Mouse (Mus musculus): ENCODE measurements around the gene Brinp2. TPM values are rescaled to one million over a fixed set of nuclear protein-coding genes. Genes with fewer than 3 reads are reported as not detected.

Gene Brinp2
- 0.75 and 0.90 TPM in 2 replicates for polyA plus RNA-seq (2015; fragmentation: Nextera tagmentation; extraction: Ambion mirVana)

- no peaks in the 10 kb centered on the region for H3K36me3 ChIP-seq
- H3K27me3 ChIP-seq (replicated peaks) = peaks cover 86% of the 10 kb centered on the region
- under 1% methylated on average over 30 of the region's 30 CpGs for WGBS
Measured at GRCm38 (mm10) chr1:158356051-158356461, at the start of gene Brinp2. Brinp2 (minus strand) TSS chr1:158356326.

DNA sequence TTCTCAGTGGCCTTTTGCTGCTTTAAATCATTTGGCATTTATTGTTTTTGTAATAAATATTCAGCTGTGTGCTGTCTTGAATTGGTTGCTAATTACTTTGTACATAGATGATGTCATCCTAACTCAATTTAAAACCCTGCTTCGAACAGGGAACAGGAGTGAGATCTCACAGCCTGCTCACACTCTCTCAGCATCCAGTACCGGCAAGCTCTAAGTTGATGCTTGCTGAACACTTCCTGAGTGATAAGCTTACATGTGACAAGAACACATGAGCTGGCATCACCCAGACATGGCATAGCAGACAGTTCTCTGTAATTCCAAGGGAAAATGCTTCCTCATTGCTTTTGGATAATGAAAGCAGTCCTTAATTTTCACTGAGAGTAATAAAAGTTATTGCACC lies 44.8 kb upstream of the Brinp2 start:
- Histone ChIP-seq H3K4me3 (no peak overlapping the region), H3K9me3 (no peaks in the 10 kb centered on the region), H3K9ac (no peak overlapping the region), H3K27ac (replicated peaks) (no peak overlapping the region), H3K36me3 (no peaks in the 10 kb centered on the region), H3K4me1 (no peaks in the 10 kb centered on the region), H3K27me3 (replicated peaks) (no peaks in the 10 kb centered on the region), H3K4me2 (no peak overlapping the region)
- 44% methylated on average over 2 of the region's 2 CpGs for WGBS
- ATAC-seq (ENCODE audit: extremely low read depth, insufficient number of reproducible peaks, low FRiP score, low TSS enrichment) = no peak

More at GRCm38 (mm10) chr1:158356051-158356461, at the start of gene Brinp2:
- H3K27ac ChIP-seq (replicated peaks) = no peak within 1 kb of the TSS
- peak within 1 kb of the TSS; percentile 63 for H3K4me3 ChIP-seq
- peak within 1 kb of the TSS; percentile 54 for H3K9ac ChIP-seq
- peak within 1 kb of the TSS; percentile 77 for H3K4me2 ChIP-seq
- peaks cover 10% of the 10 kb centered on the region; the same call in 1 of the 2 replicates for H3K4me1 ChIP-seq
- H3K9me3 ChIP-seq = no peaks in the 10 kb centered on the region
- peak; percentile 70; the same call in 1 of the 2 replicates for ATAC-seq (ENCODE audit: extremely low read depth, insufficient number of reproducible peaks, low FRiP score, low TSS enrichment)

DNA sequence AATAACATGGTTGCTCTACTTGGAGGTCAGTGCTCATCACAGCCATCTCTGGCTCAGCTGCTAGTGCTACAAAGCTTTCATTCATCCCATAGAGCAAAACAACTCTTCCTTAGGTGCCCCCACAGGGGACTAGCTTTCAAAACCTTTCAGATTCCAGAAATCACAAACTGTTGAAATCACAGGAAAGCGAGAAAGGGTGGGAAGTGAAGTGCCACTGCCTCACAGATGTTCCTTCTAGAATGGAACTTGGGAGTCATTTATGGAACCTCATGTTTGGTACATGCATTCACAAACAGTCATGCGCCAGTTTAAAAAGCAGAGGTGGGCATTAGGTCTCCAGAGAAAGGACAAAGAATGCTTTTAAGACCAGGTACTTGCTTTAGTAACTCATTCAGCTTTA lies 40.9 kb upstream of the Brinp2 start:
- Histone ChIP-seq H3K9ac (no peak overlapping the region), H3K36me3 (no peaks in the 10 kb centered on the region), H3K9me3 (no peaks in the 10 kb centered on the region), H3K4me2 (no peak overlapping the region), H3K4me1 (no peaks in the 10 kb centered on the region), H3K27me3 (replicated peaks) (no peaks in the 10 kb centered on the region), H3K27ac (replicated peaks) (no peak overlapping the region), H3K4me3 (no peak overlapping the region)
- WGBS = 72% methylated on average over 2 of the region's 2 CpGs
- no peak for ATAC-seq (ENCODE audit: extremely low read depth, insufficient number of reproducible peaks, low FRiP score, low TSS enrichment)

- H3K36me3 ChIP-seq = no peaks in the 10 kb centered on the region
- H3K27ac ChIP-seq (replicated peaks) = no peak overlapping the region
- no peaks in the 10 kb centered on the region for H3K9me3 ChIP-seq
- H3K4me3 ChIP-seq = no peak overlapping the region
- no peaks in the 10 kb centered on the region for H3K27me3 ChIP-seq (replicated peaks)
- no peak overlapping the region for H3K4me2 ChIP-seq
- H3K9ac ChIP-seq = no peak overlapping the region
- 64% methylated on average over 4 of the region's 4 CpGs for WGBS
- H3K4me1 ChIP-seq = no peaks in the 10 kb centered on the region
- no peak for ATAC-seq (ENCODE audit: extremely low read depth, insufficient number of reproducible peaks, low FRiP score, low TSS enrichment)
Measured at GRCm38 (mm10) chr1:158390693-158391092, 34.6 kb upstream of the Brinp2 start.

DNA sequence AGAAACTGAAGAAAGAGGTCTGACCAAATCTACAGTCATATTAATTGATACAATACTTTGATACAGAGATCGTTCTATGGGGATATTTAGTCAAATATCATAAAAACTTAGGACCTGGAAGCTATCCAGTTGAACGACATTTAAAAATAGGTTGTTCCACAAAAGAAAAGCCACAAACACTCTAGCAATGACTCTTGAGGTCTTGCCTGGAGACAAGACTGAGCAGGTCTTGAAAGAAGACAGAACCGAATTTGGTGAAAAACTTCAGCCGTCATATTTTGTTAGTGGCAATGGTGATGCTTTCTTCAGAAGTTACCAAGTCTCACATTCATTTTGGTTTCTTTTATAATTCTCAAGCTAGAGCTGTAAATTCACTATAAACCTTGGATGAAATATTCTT lies 32.9 kb upstream of the Brinp2 start:
- no peak overlapping the region for H3K4me3 ChIP-seq
- 81% methylated on average over 4 of the region's 4 CpGs for WGBS
- ATAC-seq (ENCODE audit: extremely low read depth, insufficient number of reproducible peaks, low FRiP score, low TSS enrichment) = no peak
- no peaks in the 10 kb centered on the region for H3K36me3 ChIP-seq
- H3K9me3 ChIP-seq = no peaks in the 10 kb centered on the region
- no peak overlapping the region for H3K27ac ChIP-seq (replicated peaks)
- H3K9ac ChIP-seq = no peak overlapping the region
- H3K4me1 ChIP-seq = no peaks in the 10 kb centered on the region
- H3K27me3 ChIP-seq (replicated peaks) = no peaks in the 10 kb centered on the region
- H3K4me2 ChIP-seq = no peak overlapping the region

GRCm38 (mm10) chr1:158386781-158387180 lies 30.7 kb upstream of the Brinp2 start:
- no peaks in the 10 kb centered on the region for H3K9me3 ChIP-seq
- WGBS = 38% methylated on average over 3 of the region's 3 CpGs
- no peak for ATAC-seq (ENCODE audit: extremely low read depth, insufficient number of reproducible peaks, low FRiP score, low TSS enrichment)
- H3K36me3 ChIP-seq = no peaks in the 10 kb centered on the region
- no peaks in the 10 kb centered on the region for H3K4me1 ChIP-seq
- H3K4me2 ChIP-seq = no peak overlapping the region
- H3K27ac ChIP-seq (replicated peaks) = no peak overlapping the region
- no peaks in the 10 kb centered on the region for H3K27me3 ChIP-seq (replicated peaks)
- no peak overlapping the region for H3K9ac ChIP-seq
- no peak overlapping the region for H3K4me3 ChIP-seq

- Histone ChIP-seq H3K27ac (replicated peaks) (no peak overlapping the region), H3K4me1 (no peaks in the 10 kb centered on the region), H3K36me3 (no peaks in the 10 kb centered on the region), H3K4me2 (no peak overlapping the region), H3K9me3 (no peaks in the 10 kb centered on the region), H3K9ac (no peak overlapping the region), H3K27me3 (replicated peaks) (no peaks in the 10 kb centered on the region), H3K4me3 (no peak overlapping the region)
- 78% methylated on average over 2 of the region's 2 CpGs for WGBS
- no peak for ATAC-seq (ENCODE audit: extremely low read depth, insufficient number of reproducible peaks, low FRiP score, low TSS enrichment)
Measured at GRCm38 (mm10) chr1:158385311-158385710, 29.2 kb upstream of the Brinp2 start.

DNA sequence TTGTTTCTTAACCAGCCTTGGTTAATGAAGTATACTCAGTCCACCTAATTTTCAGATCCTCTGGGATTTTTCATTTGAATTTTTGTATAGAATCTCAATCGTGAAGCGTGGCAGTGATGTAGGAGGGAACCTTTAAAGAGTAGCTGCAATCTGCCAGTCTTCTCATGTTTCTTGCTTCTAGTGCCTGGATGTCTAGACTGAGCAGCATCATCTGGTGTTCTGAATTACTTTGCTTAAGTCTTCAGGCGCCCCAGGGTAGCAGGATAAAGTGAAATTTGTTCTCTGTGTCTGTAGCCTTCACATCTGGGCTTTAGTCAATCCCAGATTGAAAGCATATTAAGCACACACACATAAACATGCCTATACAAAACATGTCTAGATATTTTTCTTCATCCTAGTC lies 27.1 kb upstream of the Brinp2 start:
- no peak for ATAC-seq (ENCODE audit: extremely low read depth, insufficient number of reproducible peaks, low FRiP score, low TSS enrichment)
- Histone ChIP-seq H3K9ac (no peak overlapping the region), H3K27me3 (replicated peaks) (no peaks in the 10 kb centered on the region), H3K4me3 (no peak overlapping the region), H3K27ac (replicated peaks) (no peak overlapping the region), H3K36me3 (no peaks in the 10 kb centered on the region), H3K9me3 (no peaks in the 10 kb centered on the region), H3K4me2 (no peak overlapping the region), H3K4me1 (no peaks in the 10 kb centered on the region)
- 79% methylated on average over 3 of the region's 3 CpGs for WGBS

- Histone ChIP-seq H3K36me3 (no peaks in the 10 kb centered on the region), H3K9me3 (no peaks in the 10 kb centered on the region), H3K9ac (no peak overlapping the region), H3K4me3 (no peak overlapping the region), H3K4me1 (no peaks in the 10 kb centered on the region), H3K27ac (replicated peaks) (no peak overlapping the region), H3K27me3 (replicated peaks) (no peaks in the 10 kb centered on the region), H3K4me2 (no peak overlapping the region)
- WGBS = 72% methylated on average over 6 of the region's 6 CpGs
- ATAC-seq (ENCODE audit: extremely low read depth, insufficient number of reproducible peaks, low FRiP score, low TSS enrichment) = no peak
Measured at GRCm38 (mm10) chr1:158382277-158382676, 26.2 kb upstream of the Brinp2 start.

- 54% methylated on average over 1 of the region's 1 CpGs for WGBS
Measured at GRCm38 (mm10) chr1:158364461-158364860, 8.3 kb upstream of the Brinp2 start.

GRCm38 (mm10) chr1:158362292-158363101 lies 6.4 kb upstream of the Brinp2 start:
- Histone ChIP-seq H3K4me2 (peak overlapping the region; percentile 73), H3K27me3 (replicated peaks) (peaks cover 54% of the 10 kb centered on the region), H3K4me3 (peak overlapping the region; percentile 53), H3K9ac (peak overlapping the region; percentile 66), H3K4me1 (peaks cover 11% of the 10 kb centered on the region), H3K36me3 (no peaks in the 10 kb centered on the region), H3K9me3 (no peaks in the 10 kb centered on the region), H3K27ac (replicated peaks) (no peak overlapping the region)
- under 1% methylated on average over 33 of the region's 37 CpGs for WGBS
- 0 out of 2 replicates have a peak, but pooled peaks have one; percentile 14 for ATAC-seq (ENCODE audit: extremely low read depth, insufficient number of reproducible peaks, low FRiP score, low TSS enrichment)

More at GRCm38 (mm10) chr1:158364461-158364860, 8.3 kb upstream of the Brinp2 start:
- no peaks in the 10 kb centered on the region for H3K9me3 ChIP-seq
- ATAC-seq (ENCODE audit: extremely low read depth, insufficient number of reproducible peaks, low FRiP score, low TSS enrichment) = no peak
- H3K4me1 ChIP-seq = peaks cover 11% of the 10 kb centered on the region
- peaks cover 43% of the 10 kb centered on the region for H3K27me3 ChIP-seq (replicated peaks)
- no peak overlapping the region for H3K9ac ChIP-seq
- no peak overlapping the region for H3K27ac ChIP-seq (replicated peaks)
- no peak overlapping the region for H3K4me3 ChIP-seq
- H3K4me2 ChIP-seq = no peak overlapping the region
- H3K36me3 ChIP-seq = no peaks in the 10 kb centered on the region

- Histone ChIP-seq H3K4me3 (peak within 1 kb of the TSS; percentile 53), H3K27ac (replicated peaks) (no peak within 1 kb of the TSS), H3K9ac (peak within 1 kb of the TSS; percentile 66), H3K4me2 (peak within 1 kb of the TSS; percentile 73), H3K4me1 (peaks cover 11% of the 10 kb centered on the region), H3K9me3 (no peaks in the 10 kb centered on the region), H3K36me3 (no peaks in the 10 kb centered on the region), H3K27me3 (replicated peaks) (peaks cover 60% of the 10 kb centered on the region)
- 0% methylated on average over 2 of the region's 2 CpGs for WGBS
- no peak for ATAC-seq (ENCODE audit: extremely low read depth, insufficient number of reproducible peaks, low FRiP score, low TSS enrichment)
Measured at GRCm38 (mm10) chr1:158361964-158362291, 5.8 kb upstream of the Brinp2 start, which contains the start of gene Astn1. Astn1 (plus strand) TSS chr1:158362273.
